Mouse (Mus musculus) myocyte (in vitro differentiated cells): Measurements from ENCODE around the gene Rassf1.

Experiments
- POLR2A ChIP-seq: IDR thresholded peaks from one replicate; pipeline ENCODE4 v1.6.1; 2011; ENCODE audit warnings: low read depth, mild to moderate bottlenecking, control low read depth, moderate library complexity; ENCODE audit not compliant: insufficient read length
- TCF12 ChIP-seq: IDR thresholded peaks from one replicate; pipeline ENCODE4 v1.6.1; 2011; ENCODE audit warnings: mild to moderate bottlenecking, control low read depth; ENCODE audit not compliant: poor library complexity, insufficient read depth, severe bottlenecking

GRCm38 (mm10) chr9:107611456-107612190, 60.3 kb downstream of the Rassf1 start:
- TF ChIP-seq TCF12 (peak; percentile 64), POLR2A (no peak)
